Mouse (Mus musculus): ENCODE measurements around the gene Erfe. TPM values are rescaled to one million over a fixed set of nuclear protein-coding genes. Genes with fewer than 3 reads are reported as not detected.

Gene Erfe
- polyA plus RNA-seq, 1 experiment from 2014 or later, result 1.3 TPM

DNA sequence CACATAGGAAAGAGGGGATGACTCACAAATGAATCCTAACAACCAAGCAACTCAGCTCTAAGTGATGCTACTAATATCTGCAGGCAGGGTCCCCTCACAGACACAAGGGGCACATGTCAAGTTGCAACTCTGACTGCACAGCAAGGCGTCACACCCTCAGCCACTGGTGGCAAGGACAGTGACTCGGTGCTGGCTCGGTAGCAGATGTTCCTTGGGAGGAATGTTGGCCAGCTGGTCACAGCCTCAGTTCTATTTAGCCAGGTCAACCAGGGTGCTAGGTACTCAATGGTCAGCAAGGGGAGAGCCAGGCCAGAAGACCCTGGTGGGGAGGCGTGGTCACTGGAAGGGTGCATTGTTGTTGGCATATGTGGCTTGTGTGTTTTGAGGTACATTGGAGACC lies 41.6 kb downstream of the Erfe start:
- no peak overlapping the region for H3K9ac ChIP-seq (replicated peaks)
- no peaks in the 10 kb centered on the region for H3K9me3 ChIP-seq (ENCODE audit: low read length)
- 79% methylated on average over 4 of the region's 4 CpGs for WGBS (ENCODE audit: insufficient replicate concordance)
- no peak for DNase-seq
- H3K27me3 ChIP-seq (ENCODE audit: insufficient read depth, low read length), result no peaks in the 10 kb centered on the region
- no peaks in the 10 kb centered on the region for H3K36me3 ChIP-seq (replicated peaks; ENCODE audit: insufficient read depth, low read length)
- H3K4me3 ChIP-seq (ENCODE audit: low read depth, low read length), result no peak overlapping the region
- no peak overlapping the region for H3K4me2 ChIP-seq (ENCODE audit: low read depth, low read length)
- no peak overlapping the region for H3K27ac ChIP-seq (ENCODE audit: low read depth)
- TF ChIP-seq EP300 (IDR thresholded peaks at IDR 0.05; ENCODE audit: low read depth), result no peak
- TF ChIP-seq CTCF (IDR thresholded peaks at IDR 0.05; ENCODE audit: low read depth), result no peak
- ATAC-seq, result no peak
- peaks cover 14% of the 10 kb centered on the region for H3K4me1 ChIP-seq (ENCODE audit: insufficient read depth)

DNA sequence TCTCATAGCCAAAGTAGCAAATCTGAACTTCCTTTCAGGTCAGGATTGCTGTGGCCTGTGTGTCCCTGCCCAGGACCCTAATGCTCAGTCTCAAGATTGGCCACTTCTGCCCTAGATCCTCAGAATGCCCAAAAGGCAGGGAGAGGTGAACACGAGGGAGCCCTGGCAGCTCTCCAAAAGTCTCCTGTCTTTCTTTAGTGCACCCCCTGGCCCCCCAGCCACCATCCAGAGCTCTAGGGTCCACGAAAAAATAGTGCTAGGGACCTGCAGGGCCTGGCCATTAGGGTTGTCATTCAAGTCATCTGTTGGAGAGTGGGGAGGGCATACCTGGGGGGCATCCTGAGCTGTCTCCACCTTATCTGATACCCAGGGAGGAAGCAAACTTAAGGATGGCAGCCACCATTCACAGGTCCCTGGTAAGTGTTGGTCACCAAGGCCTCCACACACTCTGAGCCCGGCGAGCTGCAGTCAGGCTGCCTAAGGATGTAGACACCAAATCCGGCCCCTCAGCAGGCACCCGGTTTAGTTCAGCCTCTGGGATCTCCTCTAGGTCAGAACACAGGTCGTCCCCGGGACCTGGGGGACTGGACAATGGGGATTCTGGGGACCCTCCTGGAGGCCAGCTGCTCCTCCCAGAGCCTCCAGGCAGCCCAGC lies 45.5 kb downstream of the Erfe start:
- TF ChIP-seq EP300 (IDR thresholded peaks at IDR 0.05; ENCODE audit: low read depth) (no peak), CTCF (IDR thresholded peaks at IDR 0.05; ENCODE audit: low read depth) (no peak)
- H3K4me2 ChIP-seq (ENCODE audit: low read depth, low read length), result peak overlapping the region; percentile 99
- H3K27me3 ChIP-seq (ENCODE audit: insufficient read depth, low read length), result no peaks in the 10 kb centered on the region
- ATAC-seq, result no peak
- no peak for DNase-seq
- H3K9me3 ChIP-seq (ENCODE audit: low read length), result no peaks in the 10 kb centered on the region
- no peak overlapping the region for H3K27ac ChIP-seq (ENCODE audit: low read depth)
- H3K4me1 ChIP-seq (ENCODE audit: insufficient read depth), result peaks cover 31% of the 10 kb centered on the region
- H3K36me3 ChIP-seq (replicated peaks; ENCODE audit: insufficient read depth, low read length), result peaks cover 5% of the 10 kb centered on the region
- peak overlapping the region; percentile 85 for H3K4me3 ChIP-seq (ENCODE audit: low read depth, low read length)
- WGBS (ENCODE audit: insufficient replicate concordance), result 67% methylated on average over 8 of the region's 8 CpGs
- peak overlapping the region; percentile 89 for H3K9ac ChIP-seq (replicated peaks)

DNA sequence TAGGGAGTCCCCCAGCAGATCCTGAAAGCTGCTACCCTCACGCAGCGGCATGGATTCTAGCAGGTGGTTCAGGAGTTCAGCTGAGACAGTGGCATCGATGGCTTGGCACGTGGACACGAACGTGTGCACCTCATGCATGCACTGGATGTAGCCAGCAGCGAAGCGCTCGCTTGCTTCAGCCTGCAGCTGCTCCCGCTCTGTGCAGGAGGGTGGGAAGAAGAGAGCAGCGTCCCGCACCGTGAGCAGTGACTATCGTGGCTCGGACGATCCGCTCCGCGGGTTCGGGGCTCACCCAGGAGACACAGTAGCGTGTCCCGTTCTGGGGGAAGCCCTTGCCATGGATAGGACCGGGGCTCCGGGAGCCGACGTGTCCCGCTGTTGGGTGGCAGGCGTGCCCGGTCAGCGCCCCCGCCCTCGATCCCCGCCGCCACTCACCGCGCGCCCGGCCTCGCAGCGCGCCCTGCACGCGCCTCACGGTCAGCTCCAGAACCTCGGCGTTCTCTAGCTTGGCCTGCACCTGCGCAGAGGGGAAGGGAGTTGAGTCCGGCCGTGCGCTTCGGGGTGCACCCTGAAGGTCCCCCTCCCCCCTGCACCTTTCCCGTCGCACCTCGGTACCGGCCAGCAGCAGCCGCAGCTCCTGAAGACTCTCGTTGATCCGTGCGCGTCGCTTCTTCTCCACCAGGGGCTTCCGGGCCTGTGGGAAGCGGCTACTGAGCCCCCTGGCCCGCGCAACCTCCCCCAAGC lies 46.2 kb downstream of the Erfe start:
- H3K36me3 ChIP-seq (replicated peaks; ENCODE audit: insufficient read depth, low read length), result peaks cover 9% of the 10 kb centered on the region
- ATAC-seq (peak; percentile 43), DNase-seq (peak; percentile 37)
- H3K27me3 ChIP-seq (ENCODE audit: insufficient read depth, low read length), result no peaks in the 10 kb centered on the region
- H3K9ac ChIP-seq (replicated peaks), result peak overlapping the region; percentile 89
- H3K27ac ChIP-seq (ENCODE audit: low read depth), result peak overlapping the region; percentile 93
- peaks cover 31% of the 10 kb centered on the region for H3K4me1 ChIP-seq (ENCODE audit: insufficient read depth)
- TF ChIP-seq CTCF (IDR thresholded peaks at IDR 0.05; ENCODE audit: low read depth) (peak; percentile 30), EP300 (IDR thresholded peaks at IDR 0.05; ENCODE audit: low read depth) (no peak)
- H3K4me3 ChIP-seq (ENCODE audit: low read depth, low read length), result peak overlapping the region; percentile 85
- H3K9me3 ChIP-seq (ENCODE audit: low read length), result no peaks in the 10 kb centered on the region
- H3K4me2 ChIP-seq (ENCODE audit: low read depth, low read length), result peak overlapping the region; percentile 99
- WGBS (ENCODE audit: insufficient replicate concordance), result 5% methylated on average over 64 of the region's 65 CpGs

DNA sequence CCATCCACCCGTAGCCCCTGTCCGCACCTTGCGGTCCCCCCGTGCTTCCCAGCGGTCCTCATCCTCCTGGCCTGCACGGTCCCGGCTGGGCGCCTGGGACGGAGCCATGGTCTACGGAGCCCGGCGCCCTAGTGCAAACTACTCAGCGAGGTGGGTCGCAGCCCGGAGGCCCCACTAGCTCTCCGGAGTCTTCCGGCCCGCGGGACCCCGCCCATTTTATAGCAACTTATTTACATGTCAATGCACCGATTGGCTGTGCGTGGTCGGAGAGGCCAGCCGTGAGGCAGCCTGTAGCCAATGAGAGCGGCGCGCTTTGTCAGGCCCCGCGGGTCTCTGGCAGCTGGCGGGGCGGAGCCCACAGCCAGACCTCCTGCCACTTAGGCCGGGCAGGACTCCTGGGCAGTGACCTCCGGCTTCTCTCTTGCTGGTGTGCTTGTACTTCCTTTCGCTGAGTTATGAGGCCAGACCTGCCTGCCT lies 46.8 kb downstream of the Erfe start:
- Histone ChIP-seq H3K27ac (ENCODE audit: low read depth) (peak overlapping the region; percentile 93), H3K9me3 (ENCODE audit: low read length) (no peaks in the 10 kb centered on the region), H3K36me3 (replicated peaks; ENCODE audit: insufficient read depth, low read length) (peaks cover 14% of the 10 kb centered on the region), H3K27me3 (ENCODE audit: insufficient read depth, low read length) (no peaks in the 10 kb centered on the region), H3K4me3 (ENCODE audit: low read depth, low read length) (peak overlapping the region; percentile 85), H3K4me2 (ENCODE audit: low read depth, low read length) (peak overlapping the region; percentile 99), H3K9ac (replicated peaks) (peak overlapping the region; percentile 89), H3K4me1 (ENCODE audit: insufficient read depth) (peaks cover 31% of the 10 kb centered on the region)
- ATAC-seq (peak; percentile 93), DNase-seq (peak; percentile 92)
- under 1% methylated on average over 34 of the region's 34 CpGs for WGBS (ENCODE audit: insufficient replicate concordance)
- TF ChIP-seq CTCF (IDR thresholded peaks at IDR 0.05; ENCODE audit: low read depth) (no peak), EP300 (IDR thresholded peaks at IDR 0.05; ENCODE audit: low read depth) (no peak)

DNA sequence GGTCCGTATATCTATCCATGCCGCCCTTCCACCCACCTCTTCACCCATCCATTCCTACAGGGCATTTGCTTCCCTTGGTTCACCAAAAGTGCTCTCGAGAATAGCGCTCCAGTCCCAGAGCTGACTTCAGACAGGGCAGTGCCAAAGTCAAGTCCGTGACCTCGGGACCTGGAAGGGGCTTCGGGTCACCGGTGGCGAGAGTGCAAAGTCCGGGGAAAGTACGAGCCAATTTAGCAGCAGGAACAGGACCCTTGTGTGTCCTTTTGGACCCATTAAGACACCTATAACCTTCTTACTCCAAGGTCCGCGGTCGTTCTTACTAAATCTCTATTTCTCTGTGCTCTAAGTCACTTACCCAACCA lies 47.3 kb downstream of the Erfe start:
- Histone ChIP-seq H3K36me3 (replicated peaks; ENCODE audit: insufficient read depth, low read length) (peaks cover 15% of the 10 kb centered on the region), H3K4me2 (ENCODE audit: low read depth, low read length) (peak overlapping the region; percentile 99), H3K9ac (replicated peaks) (peak overlapping the region; percentile 89), H3K27me3 (ENCODE audit: insufficient read depth, low read length) (no peaks in the 10 kb centered on the region), H3K27ac (ENCODE audit: low read depth) (peak overlapping the region; percentile 93), H3K4me1 (ENCODE audit: insufficient read depth) (peaks cover 31% of the 10 kb centered on the region), H3K9me3 (ENCODE audit: low read length) (no peaks in the 10 kb centered on the region), H3K4me3 (ENCODE audit: low read depth, low read length) (peak overlapping the region; percentile 85)
- under 1% methylated on average over 14 of the region's 14 CpGs for WGBS (ENCODE audit: insufficient replicate concordance)
- ATAC-seq (no peak), DNase-seq (no peak)
- TF ChIP-seq CTCF (IDR thresholded peaks at IDR 0.05; ENCODE audit: low read depth), result no peak
- no peak for TF ChIP-seq EP300 (IDR thresholded peaks at IDR 0.05; ENCODE audit: low read depth)

- TF ChIP-seq EP300 (IDR thresholded peaks at IDR 0.05; ENCODE audit: low read depth), result no peak
- TF ChIP-seq CTCF (IDR thresholded peaks at IDR 0.05; ENCODE audit: low read depth), result no peak
- H3K9me3 ChIP-seq (ENCODE audit: low read length), result no peaks in the 10 kb centered on the region
- peak; percentile 70 for DNase-seq
- peaks cover 15% of the 10 kb centered on the region for H3K36me3 ChIP-seq (replicated peaks; ENCODE audit: insufficient read depth, low read length)
- peak within 1 kb of the TSS; percentile 85 for H3K4me3 ChIP-seq (ENCODE audit: low read depth, low read length)
- H3K4me1 ChIP-seq (ENCODE audit: insufficient read depth), result peaks cover 31% of the 10 kb centered on the region
- ATAC-seq, result peak; percentile 14
- no peaks in the 10 kb centered on the region for H3K27me3 ChIP-seq (ENCODE audit: insufficient read depth, low read length)
- H3K4me2 ChIP-seq (ENCODE audit: low read depth, low read length), result peak within 1 kb of the TSS; percentile 99
- H3K27ac ChIP-seq (ENCODE audit: low read depth), result peak within 1 kb of the TSS; percentile 93
- WGBS (ENCODE audit: insufficient replicate concordance), result 1% methylated on average over 38 of the region's 39 CpGs
- H3K9ac ChIP-seq (replicated peaks), result peak within 1 kb of the TSS; percentile 89
Measured at GRCm38 (mm10) chr1:91413898-91414594, 47.8 kb downstream of the Erfe start, which contains the start of gene Hes6. Gene Hes6, minus strand, starts transcription at chr1:91414038.

All from liver, postnatal 0 days (tissue).